Comparison of ENCODE assay signal across 35 mouse cellular contexts in genomic region chr6:40300707-40301106, GRCm38 (mm10).
"Had no signal": no experiment of that assay in that cellular context is flagged by ENCODE, and none has a peak within 500 bp of the region (broad histone marks: within the 10 kb centered on the region; RNA-seq: fewer than 3 reads in every experiment).

No protein-coding gene starts in this region.

- H3K27ac ChIP-seq: heart, embryonic 13.5 days; heart, embryonic 15.5 days; hindbrain, embryonic 10.5 days; hindbrain, embryonic 12.5 days; hindbrain, embryonic 13.5 days; hindbrain, embryonic 14.5 days; hindbrain, embryonic 15.5 days; hindbrain, postnatal 0 days; intestine, embryonic 15.5 days; kidney, embryonic 15.5 days; kidney, postnatal 0 days; layer of hippocampus, adult 2 months; left cerebral cortex, adult 2 months had no signal

- H3K27me3 ChIP-seq: heart, embryonic 12.5 days; heart, embryonic 13.5 days; heart, embryonic 15.5 days; hindbrain, embryonic 12.5 days; hindbrain, embryonic 13.5 days; hindbrain, embryonic 15.5 days; intestine, embryonic 15.5 days; kidney, embryonic 15.5 days had no signal

- DNase-seq: heart, postnatal 10 days; heart, postnatal 14 days; heart, postnatal 36 days; heart, postnatal 4 days; kidney, adult 11 months; kidney, adult 18-20 months; kidney, adult 2 months; kidney, adult 8-10 months; kidney, adult 9 months; kidney, postnatal 10 days; kidney, postnatal 14 days; kidney, postnatal 25 days; kidney, postnatal 36 days; kidney, postnatal 4 days; layer of hippocampus, adult 9-11 months; layer of hippocampus, postnatal 36 days had no signal

- H3K36me3 ChIP-seq: heart, embryonic 12.5 days; heart, embryonic 13.5 days; heart, embryonic 15.5 days; hindbrain, embryonic 10.5 days; hindbrain, embryonic 12.5 days; hindbrain, embryonic 13.5 days; hindbrain, embryonic 15.5 days; intestine, embryonic 15.5 days; kidney, embryonic 15.5 days had no signal

- H3K4me3 ChIP-seq: heart, embryonic 12.5 days; heart, embryonic 13.5 days; heart, embryonic 15.5 days; hindbrain, embryonic 10.5 days; hindbrain, embryonic 12.5 days; hindbrain, embryonic 13.5 days; hindbrain, embryonic 15.5 days; intestine, embryonic 15.5 days; kidney, embryonic 15.5 days; layer of hippocampus, adult 2 months; left cerebral cortex, adult 2 months had no signal

- H3K4me1 ChIP-seq: heart, embryonic 12.5 days; heart, embryonic 13.5 days; heart, embryonic 15.5 days; hindbrain, embryonic 10.5 days; hindbrain, embryonic 12.5 days; hindbrain, embryonic 13.5 days; hindbrain, embryonic 15.5 days; intestine, embryonic 15.5 days; kidney, embryonic 15.5 days had no signal

- ATAC-seq: hindbrain, embryonic 16.5 days; hindbrain, postnatal 0 days; inflammation-experienced regulatory T-cells, adult 6 months; intestine, embryonic 15.5 days; intestine, embryonic 16.5 days; intestine, postnatal 0 days had no signal

- H3K9ac ChIP-seq: heart, embryonic 12.5 days; heart, embryonic 13.5 days; heart, embryonic 15.5 days; hindbrain, embryonic 12.5 days; hindbrain, embryonic 13.5 days; hindbrain, embryonic 14.5 days; hindbrain, embryonic 15.5 days; intestine, embryonic 15.5 days; kidney, embryonic 15.5 days had no signal

- H3K4me2 ChIP-seq: heart, embryonic 11.5 days; heart, embryonic 12.5 days; heart, embryonic 13.5 days; heart, embryonic 15.5 days; hindbrain, embryonic 12.5 days; hindbrain, embryonic 13.5 days; hindbrain, embryonic 14.5 days; hindbrain, embryonic 15.5 days; intestine, embryonic 15.5 days; kidney, embryonic 15.5 days had no signal

- H3K9me3 ChIP-seq: heart, embryonic 12.5 days; heart, embryonic 13.5 days; heart, embryonic 15.5 days; hindbrain, embryonic 10.5 days; hindbrain, embryonic 12.5 days; hindbrain, embryonic 13.5 days; hindbrain, embryonic 15.5 days; intestine, embryonic 15.5 days; kidney, embryonic 15.5 days had no signal
